Mouse (Mus musculus): Measurements from ENCODE around the gene Cdh13. TPM values are rescaled to one million over a fixed set of nuclear protein-coding genes. Genes with fewer than 3 reads are reported as not detected.

The Cdh13 gene
- total RNA-seq, 2 experiments from 2014 or later: 165 to 166 TPM

DNA sequence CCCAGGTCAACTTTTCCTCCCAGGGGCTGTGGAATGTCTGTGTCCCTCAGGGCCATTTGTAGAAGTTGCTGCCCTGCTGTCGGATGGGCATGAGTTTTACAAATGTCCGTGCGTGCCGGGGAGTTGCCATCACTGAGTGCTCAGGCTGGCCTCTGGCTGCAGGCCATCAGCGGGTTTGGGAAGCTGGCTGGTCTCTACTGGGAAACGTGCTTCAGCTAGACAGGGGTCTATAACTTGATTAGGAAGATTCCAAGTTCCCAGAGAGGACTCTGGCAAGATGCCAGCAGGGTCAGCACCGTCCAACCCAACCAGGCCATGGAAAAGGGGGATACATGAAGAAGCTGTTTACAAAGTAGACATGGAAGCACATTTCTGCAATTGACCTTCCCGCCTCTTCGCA lies 163.0 kb downstream of the Cdh13 start:
- no peak for DNase-seq

DNA sequence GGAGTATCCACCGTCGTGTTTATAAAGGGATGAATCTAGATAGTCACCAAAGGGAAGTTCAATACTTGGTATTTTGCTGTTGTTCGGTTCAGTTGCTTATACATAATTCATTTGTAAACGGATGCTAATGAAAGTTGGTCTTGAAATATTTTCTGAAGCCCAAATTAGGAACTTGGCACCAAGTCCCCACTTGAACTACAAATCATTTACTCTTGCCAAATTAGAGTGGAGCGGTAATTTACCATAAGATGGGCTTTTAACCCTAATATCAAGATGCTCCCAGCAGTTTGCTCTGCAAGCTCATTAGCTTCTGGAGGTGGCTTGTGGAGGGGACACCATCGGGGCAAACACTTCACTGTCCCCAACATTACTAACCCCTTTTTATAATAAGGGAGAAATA lies 164.5 kb downstream of the Cdh13 start:
- no peak for DNase-seq

DNA sequence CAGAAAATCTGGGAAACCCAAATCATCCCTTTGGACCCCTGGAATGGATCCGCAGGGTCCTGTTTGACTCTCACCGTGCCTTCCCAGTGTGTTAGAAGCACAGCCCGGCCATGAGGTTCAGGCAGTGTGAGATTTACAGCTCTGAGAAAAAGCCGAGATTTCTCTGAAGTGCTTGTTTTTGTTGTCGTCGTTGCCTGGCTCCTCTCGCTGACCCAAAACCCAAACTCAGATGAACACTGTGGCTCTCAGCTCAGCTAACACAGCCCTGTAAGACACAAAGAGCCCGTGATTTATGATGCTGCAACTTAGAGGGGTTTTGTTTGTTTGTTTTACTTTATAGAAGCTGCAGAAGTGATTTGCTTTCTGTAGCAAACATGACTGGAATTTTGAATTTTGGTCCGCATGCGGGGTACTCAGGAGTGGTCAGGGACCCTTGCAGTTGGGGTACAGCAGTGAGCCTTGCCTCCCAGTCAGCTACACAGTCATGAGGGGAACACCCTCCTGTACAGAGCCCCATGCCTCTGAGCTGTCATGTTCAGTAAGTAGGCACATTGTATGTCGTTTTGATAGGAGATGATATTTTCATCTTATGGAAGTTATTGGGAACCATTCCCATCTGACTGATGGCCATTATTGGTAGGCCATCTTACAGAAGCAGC lies 169.0 kb downstream of the Cdh13 start:
- no peak for DNase-seq

DNA sequence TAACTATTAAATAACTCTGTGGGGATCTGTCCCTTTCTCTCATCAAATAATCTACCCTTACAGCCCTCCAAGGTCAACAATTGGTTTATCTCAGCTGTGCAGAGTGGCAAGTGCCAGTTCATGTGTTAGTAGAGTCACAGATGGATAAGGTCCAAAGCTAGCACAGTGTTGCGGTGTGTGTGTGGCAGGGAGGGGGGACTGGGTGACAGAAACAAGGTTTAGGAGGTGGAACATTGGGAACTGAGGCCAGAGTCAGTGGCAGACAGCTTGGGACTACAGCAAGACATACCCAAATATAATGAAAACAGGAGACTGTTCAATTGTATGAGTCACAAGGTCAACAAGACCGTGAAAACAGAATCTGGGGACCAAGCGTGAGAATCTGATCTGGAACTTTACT lies 171.7 kb downstream of the Cdh13 start:
- no peak for DNase-seq

- no peak for DNase-seq
These were observed 181.9 kb downstream of the Cdh13 start for GRCm38 (mm10) chr8:118465330-118465948.

DNA sequence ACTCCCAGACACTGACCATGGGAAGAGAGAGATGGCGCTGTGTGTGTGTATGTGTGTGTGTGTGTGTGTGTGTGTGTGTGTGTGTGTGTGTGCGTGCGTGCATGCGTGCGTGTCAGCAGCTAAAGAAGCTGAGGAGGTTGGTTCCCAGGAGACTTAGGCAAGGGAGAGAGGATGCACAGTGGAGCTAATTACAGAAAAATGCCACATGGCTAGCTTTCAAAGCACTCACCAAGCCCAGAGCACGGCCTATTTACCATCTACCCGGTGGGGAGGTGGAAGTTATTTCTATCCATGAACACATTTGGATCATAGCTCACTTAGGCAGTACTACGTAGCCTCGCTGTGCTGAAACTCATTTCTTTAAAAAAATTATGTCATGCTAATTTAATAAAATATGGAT lies 194.1 kb downstream of the Cdh13 start:
- DNase-seq: no peak

- no peak for DNase-seq
These were observed 205.2 kb downstream of the Cdh13 start for GRCm38 (mm10) chr8:118488735-118489134.

DNA sequence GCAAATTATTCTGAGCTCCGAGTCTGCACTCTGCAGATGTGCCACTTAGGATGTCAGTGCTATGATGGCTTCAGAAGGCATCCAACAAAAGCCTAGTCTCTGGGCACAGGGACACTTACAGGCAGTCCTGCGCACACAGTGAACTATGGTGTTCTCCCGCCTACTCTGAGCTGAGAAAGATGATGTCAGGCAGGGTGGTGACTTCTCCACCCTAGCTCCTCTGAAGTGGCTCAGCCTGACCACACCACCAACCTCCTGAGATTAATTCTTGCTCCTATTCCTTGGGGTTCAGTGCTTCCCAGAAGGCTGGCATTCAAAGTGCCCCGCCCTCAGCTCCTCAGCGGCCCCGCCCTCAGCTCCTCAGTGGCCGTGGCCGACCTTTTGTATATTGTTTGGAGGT lies 219.0 kb downstream of the Cdh13 start:
- DNase-seq: no peak

DNA sequence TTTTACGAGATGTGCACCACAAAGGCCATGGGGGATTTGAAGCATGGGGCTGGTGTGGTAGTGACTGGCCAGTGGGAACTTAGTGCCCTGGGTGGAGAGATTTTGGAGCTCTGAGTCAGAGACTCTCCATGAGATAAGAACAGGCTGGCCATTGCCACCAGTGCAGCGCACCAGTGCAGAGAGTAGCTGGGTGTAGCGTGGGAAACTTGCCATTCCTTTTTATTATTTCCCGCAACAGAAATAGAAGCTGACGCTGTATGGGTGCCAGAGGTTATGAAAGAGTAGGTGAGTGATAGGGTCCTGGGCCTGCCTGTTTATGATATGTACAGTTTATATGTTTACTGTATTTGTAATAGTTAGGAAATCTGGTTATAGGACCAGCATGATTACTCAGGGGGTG lies 225.9 kb downstream of the Cdh13 start:
- DNase-seq: no peak

DNA sequence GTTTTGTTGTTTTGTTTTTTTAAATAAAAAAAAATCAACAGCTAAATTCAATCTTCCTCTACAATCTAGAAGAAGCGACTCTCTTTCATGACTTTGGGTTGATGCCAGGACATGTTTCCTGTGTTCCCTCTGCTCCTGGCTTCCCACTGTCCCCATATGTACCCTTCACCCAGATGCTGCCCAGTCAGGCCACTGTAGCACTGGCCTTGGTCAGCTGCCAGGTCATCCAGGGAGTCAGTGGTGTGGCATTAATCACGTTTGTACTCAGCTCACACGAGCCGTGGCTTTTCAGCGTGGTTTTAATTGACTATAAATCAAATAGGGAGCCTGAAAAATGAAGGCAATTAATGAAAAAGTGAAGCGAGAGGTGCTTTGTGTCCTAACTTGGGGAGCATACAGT lies 229.7 kb downstream of the Cdh13 start:
- DNase-seq: peak; percentile 16

DNA sequence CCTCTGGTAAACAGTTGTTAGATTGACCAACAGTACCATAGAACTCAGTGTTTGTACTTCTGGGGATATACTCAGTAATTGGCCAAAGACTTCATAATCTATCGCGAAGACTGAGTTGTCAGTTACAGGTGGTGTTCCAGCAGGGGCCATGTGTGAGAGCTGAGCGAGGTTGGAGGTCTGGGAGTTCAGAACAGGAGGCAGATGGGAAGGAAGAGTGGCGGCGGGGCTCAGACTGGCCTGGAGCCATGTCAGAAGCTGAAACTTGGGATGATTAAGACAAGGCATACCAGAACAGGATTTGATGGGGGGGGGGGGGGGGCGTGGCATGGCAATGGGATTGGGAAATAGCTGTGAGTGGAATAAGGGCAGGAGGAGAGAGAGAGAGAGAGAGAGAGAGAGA lies 232.1 kb downstream of the Cdh13 start:
- DNase-seq: no peak

- DNase-seq: no peak
These were observed 233.5 kb downstream of the Cdh13 start for GRCm38 (mm10) chr8:118517071-118517470.

DNA sequence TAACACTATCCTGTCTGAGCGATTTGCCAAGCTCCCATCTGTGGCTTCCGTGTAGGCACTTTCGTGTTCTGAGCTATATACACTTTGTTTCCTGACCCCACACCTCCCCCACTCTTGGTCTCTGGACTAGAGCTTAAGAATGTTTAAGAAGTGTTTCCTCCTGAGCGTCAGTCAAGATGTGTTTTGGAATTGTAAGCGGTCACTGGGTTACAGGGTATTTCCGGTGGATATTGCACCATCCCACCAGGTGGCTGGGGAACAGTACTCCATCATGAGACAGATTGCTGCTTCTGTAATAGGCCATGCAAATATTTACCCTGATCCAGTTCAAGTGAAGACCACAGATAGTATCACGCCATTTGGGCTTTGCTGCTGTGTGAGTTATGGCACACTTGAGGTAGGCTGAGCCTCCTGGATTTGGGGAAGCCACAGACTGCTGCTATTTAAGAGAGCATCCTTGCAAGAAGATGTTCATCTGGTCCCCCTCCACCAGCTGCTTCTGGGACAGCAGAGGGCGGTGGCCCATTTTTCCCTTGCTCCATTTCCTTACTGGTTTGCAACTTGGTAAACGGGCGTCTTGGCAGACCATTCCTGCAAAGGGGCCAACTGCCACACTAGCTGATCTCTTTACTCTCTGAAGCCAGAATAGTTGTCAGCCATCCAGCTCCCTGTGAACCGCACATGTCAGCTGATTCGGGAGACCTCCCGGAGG lies 234.7 kb downstream of the Cdh13 start:
- DNase-seq: peak; percentile 57

- no peak for DNase-seq
These were observed 235.2 kb downstream of the Cdh13 start for GRCm38 (mm10) chr8:118518742-118519102.

- DNase-seq: no peak
These were observed 240.4 kb downstream of the Cdh13 start for GRCm38 (mm10) chr8:118523922-118524321.

DNA sequence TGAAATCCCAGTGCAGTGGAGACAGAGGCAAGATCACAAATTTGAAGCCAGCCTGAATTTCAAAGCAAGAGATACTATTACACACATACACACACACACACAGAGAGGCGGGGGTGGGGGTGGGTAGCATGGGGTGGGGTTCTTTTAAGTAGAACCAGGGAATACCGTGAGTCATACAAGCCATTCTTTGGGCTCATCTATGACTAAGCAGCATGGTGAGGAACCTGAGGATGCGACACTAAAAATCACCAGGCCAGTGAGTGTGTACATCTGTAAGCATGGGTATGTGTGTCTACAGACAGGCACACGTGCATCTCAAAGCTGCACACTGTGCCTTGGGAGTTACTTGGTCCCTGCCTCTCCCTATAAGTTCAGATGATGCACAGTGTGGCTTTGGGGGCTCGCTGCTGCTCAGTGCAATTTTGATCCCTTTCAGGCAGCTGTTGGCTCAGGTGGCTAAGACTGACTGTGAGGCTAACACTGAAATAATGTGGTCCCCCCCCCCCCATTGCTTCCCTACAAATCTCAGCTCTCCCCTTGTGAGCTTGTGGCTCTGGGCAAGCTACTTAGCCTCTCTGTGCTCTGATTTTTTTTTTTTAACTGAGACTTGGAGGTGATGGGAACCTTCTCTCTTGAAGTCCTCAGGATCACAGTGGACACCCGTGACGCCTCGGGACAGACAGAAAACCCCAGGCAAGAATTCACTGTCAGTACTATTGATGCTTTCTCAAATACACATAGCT lies 255.5 kb downstream of the Cdh13 start:
- DNase-seq: no peak

DNA sequence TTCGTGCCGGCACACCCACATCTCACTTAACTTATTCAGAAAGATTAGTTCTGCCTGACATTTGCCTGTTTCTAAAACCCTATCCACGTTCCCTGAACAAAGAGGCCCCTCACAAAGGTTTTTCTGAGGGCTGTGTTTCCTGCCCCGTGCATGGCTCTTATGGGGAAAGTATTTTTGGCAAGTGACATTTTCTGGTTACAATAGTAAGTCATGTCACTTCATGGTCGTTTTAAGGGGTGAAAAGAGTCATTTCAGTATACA lies 256.0 kb downstream of the Cdh13 start:
- no peak for DNase-seq

DNA sequence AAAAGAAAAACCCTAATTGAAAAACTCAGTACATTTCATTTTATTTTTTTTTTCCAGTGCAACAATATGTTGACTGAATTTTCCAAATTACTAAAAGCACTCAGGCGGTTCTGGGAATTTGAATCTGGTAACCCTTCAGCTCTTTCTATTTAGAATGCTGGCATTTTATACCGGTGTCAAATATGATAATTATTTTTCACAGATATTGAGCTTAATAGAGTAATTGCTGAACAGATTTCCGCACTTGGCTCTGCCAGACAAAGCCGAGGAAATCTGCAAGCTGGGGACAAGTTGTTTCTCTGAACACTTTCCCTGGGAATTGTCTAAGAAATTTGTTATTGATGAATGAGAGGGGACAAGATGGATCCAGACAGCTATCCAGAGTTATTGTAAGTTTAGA lies 256.4 kb downstream of the Cdh13 start:
- DNase-seq: no peak

DNA sequence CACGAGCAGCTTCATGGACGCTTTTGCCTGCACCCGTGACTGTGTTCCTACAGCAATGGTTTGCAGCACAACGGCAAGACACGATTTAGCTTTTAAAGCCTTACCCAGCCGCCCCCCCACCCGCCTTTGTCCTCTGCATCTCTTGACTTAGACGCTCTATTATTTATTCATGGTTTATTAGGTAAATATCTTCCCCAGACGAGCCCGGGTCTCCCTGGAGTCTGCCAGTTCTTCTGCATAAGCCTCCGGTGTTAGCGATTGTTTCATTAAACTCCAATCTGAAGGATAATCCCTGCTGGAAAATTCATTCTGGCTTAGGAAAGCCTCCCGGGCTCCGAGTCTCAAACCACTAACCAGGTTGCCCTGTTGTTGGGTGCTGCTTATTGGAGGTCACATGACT lies 268.9 kb downstream of the Cdh13 start:
- DNase-seq: no peak

DNA sequence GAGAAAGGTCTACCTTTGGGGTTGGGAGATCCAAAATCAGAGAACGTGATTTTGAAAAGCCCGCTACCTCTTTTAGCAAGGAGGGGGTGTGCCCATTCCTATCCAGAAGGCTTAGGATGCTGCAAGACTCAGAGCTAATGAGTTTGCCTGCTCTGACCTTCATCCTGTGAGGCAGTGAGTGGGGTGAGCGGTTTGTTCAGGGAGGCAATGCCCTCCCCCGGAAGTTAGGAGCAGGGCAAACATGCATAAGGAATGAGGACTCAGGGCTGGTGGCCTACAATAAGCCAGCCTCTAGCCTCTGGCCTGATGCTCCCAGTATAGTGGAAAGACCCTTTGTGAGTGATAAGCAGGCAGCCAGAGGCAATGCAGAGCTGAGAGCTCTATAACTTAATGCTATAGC lies 269.3 kb downstream of the Cdh13 start:
- DNase-seq: no peak

- DNase-seq: no peak
These were observed 280.5 kb downstream of the Cdh13 start for GRCm38 (mm10) chr8:118564024-118564423.

- DNase-seq: no peak
These were observed 281.7 kb downstream of the Cdh13 start for GRCm38 (mm10) chr8:118565186-118565585.

All from gastrocnemius, postnatal 10 days (tissue).